Mouse (Mus musculus): ENCODE data around the gene Adgrb2.

- TF ChIP-seq MAX (IDR thresholded peaks at IDR 0.05; ENCODE audit: low read depth) = no peak
- TF ChIP-seq MYOG (IDR thresholded peaks at IDR 0.05; ENCODE audit: control insufficient read depth in 1 of 3, insufficient read depth in 1 of 3, insufficient read length in 2 of 3, low read depth in 2 of 3) = no peak
- no peak for TF ChIP-seq POLR2A (IDR thresholded peaks at IDR 0.05; ENCODE audit: insufficient read length, low read depth)
- no peak for TF ChIP-seq POLR2AphosphoS2 (IDR thresholded peaks at IDR 0.05; ENCODE audit: insufficient read length, low read depth)
- no peak for TF ChIP-seq SRF (IDR thresholded peaks at IDR 0.05; ENCODE audit: control insufficient read depth, insufficient read length, low read depth)
- TF ChIP-seq USF1 (IDR thresholded peaks at IDR 0.05; ENCODE audit: low read depth) = no peak
- TF ChIP-seq TCF12 (IDR thresholded peaks at IDR 0.05; ENCODE audit: insufficient read depth, poor library complexity, severe bottlenecking) = no peak
- no peak for TF ChIP-seq E2F4 (IDR thresholded peaks at IDR 0.05; ENCODE audit: insufficient read depth)
Measured at GRCm38 (mm10) chr4:129970168-129970567, 14.5 kb upstream of the Adgrb2 start.
